In the genomic region with DNA sequence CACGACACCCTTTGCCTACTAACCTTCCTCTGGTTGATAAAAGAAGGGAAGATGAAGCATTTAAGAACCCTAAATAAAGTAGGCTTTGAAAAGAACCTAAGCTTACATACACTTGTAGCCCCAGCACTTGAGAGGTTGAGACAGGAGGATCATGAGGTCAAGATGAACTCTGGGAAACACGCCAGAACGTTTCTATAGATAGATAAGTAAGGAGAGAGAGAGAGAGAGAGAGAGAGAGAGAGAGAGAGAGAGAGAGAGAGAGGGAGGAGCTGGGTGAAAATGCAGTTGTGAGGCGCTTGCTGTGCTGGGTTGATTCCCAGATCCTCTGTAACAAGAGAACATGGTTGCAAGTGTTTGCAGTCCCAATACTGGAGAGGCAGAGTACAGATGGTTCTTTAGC, we compare ENCODE assay signal across 16 mouse cellular contexts.
"Had no signal": no experiment of that assay in that cellular context is flagged by ENCODE, and none has a peak within 500 bp of the region (broad histone marks: within the 10 kb centered on the region; RNA-seq: fewer than 3 reads in every experiment).

No protein-coding gene starts in this region.

- H3K9ac ChIP-seq: liver, embryonic 13.5 days; liver, embryonic 15.5 days; lung, embryonic 15.5 days; midbrain, embryonic 13.5 days; midbrain, embryonic 15.5 days; neural tube, embryonic 12.5 days; stomach, embryonic 15.5 days had no signal

- H3K27me3 ChIP-seq: lung, embryonic 15.5 days; midbrain, embryonic 13.5 days; midbrain, embryonic 15.5 days; neural tube, embryonic 12.5 days; stomach, embryonic 15.5 days had no signal

- H3K4me2 ChIP-seq: liver, embryonic 13.5 days; liver, embryonic 15.5 days; lung, embryonic 15.5 days; midbrain, embryonic 11.5 days; midbrain, embryonic 13.5 days; midbrain, embryonic 15.5 days; neural tube, embryonic 12.5 days; stomach, embryonic 15.5 days had no signal

- ATAC-seq: midbrain, embryonic 13.5 days; midbrain, embryonic 15.5 days had no signal

- H3K36me3 ChIP-seq: liver, embryonic 13.5 days; liver, embryonic 15.5 days; lung, embryonic 15.5 days; midbrain, embryonic 13.5 days; midbrain, embryonic 15.5 days; neural tube, embryonic 12.5 days; stomach, embryonic 15.5 days had no signal

- H3K9me3 ChIP-seq: liver, embryonic 13.5 days; liver, embryonic 15.5 days; lung, embryonic 15.5 days; midbrain, embryonic 13.5 days; midbrain, embryonic 15.5 days; neural tube, embryonic 12.5 days; stomach, embryonic 15.5 days had no signal

- H3K4me3 ChIP-seq: liver, embryonic 13.5 days; liver, embryonic 15.5 days; lung, embryonic 15.5 days; midbrain, embryonic 13.5 days; midbrain, embryonic 15.5 days; neural tube, embryonic 12.5 days; stomach, embryonic 15.5 days had no signal

- H3K27ac ChIP-seq: liver, embryonic 13.5 days; liver, embryonic 15.5 days; lung, embryonic 15.5 days; midbrain, embryonic 13.5 days; midbrain, embryonic 15.5 days; neural tube, embryonic 12.5 days; stomach, embryonic 15.5 days; stomach, postnatal 0 days had no signal

- DNase-seq: liver, embryonic 13.5 days; lung, adult 18-20 months; lung, postnatal 10 days; lung, postnatal 4 days; right cerebral cortex, postnatal 14 days; thymus, adult 2 months; thymus, postnatal 25 days; thymus, postnatal 4 days had no signal
